Mouse (Mus musculus) G1E (cell line): ENCODE data around the gene Leap2. TPM values are rescaled to one million over a fixed set of nuclear protein-coding genes. Genes with fewer than 3 reads are reported as not detected.

ENCODE experiments used
- ATAC-seq: 2 replicates; pipeline ENCODE4 v1.8.0; 2016; ENCODE audit warnings: mild to moderate bottlenecking; ENCODE audit not compliant: insufficient number of reproducible peaks, poor library complexity, low FRiP score, severe bottlenecking; ENCODE audit errors: extremely low read depth
- DNase-seq: peaks from one replicate; pipeline ENCODE4 v3.0.0; 2012; ENCODE audit warnings: low spot score
- H3K27me3 ChIP-seq: 2 replicates; pipeline ENCODE4 v1.6.1; 2012; ENCODE audit warnings: mild to moderate bottlenecking, low read length, inconsistent platforms; ENCODE audit not compliant: insufficient read depth
- H3K36me3 ChIP-seq: replicated peaks from 2 replicates; pipeline ENCODE3; 2012; ENCODE audit warnings: mild to moderate bottlenecking, inconsistent platforms
- H3K4me1 ChIP-seq: 2 replicates; pipeline ENCODE4 v1.6.1; 2012; ENCODE audit warnings: low read depth, low read length, inconsistent platforms, mixed read lengths; ENCODE audit not compliant: insufficient read depth
- H3K4me3 ChIP-seq: 2 replicates; pipeline ENCODE4 v1.5.1; 2012; ENCODE audit warnings: low read depth, mild to moderate bottlenecking, inconsistent platforms, low read length, moderate library complexity, mixed read lengths
- H3K9me3 ChIP-seq: replicated peaks from 2 replicates; pipeline ENCODE4 v1.6.1; 2012; ENCODE audit warnings: inconsistent platforms
- CTCF ChIP-seq: IDR thresholded peaks from 2 replicates; pipeline ENCODE4 v1.5.1; 2012; ENCODE audit warnings: low read depth, low read length, inconsistent platforms, mixed read lengths
- GATA1 ChIP-seq: IDR thresholded peaks from 2 replicates; pipeline ENCODE4 v1.6.1; 2012; ENCODE audit warnings: borderline replicate concordance, low read length, inconsistent platforms, mixed read lengths
- GATA2 ChIP-seq: IDR thresholded peaks from 2 replicates; pipeline ENCODE4 v1.6.1; 2012; ENCODE audit warnings: low read depth, low read length, inconsistent platforms, borderline replicate concordance
- POLR2AphosphoS5 ChIP-seq: IDR thresholded peaks from 2 replicates; pipeline ENCODE4 v1.6.1; 2012; ENCODE audit warnings: low read depth, low read length, inconsistent platforms; ENCODE audit not compliant: insufficient replicate concordance
- TAL1 ChIP-seq: conservative IDR thresholded peaks from 2 replicates; pipeline ENCODE4 v1.6.1; 2012; ENCODE audit warnings: low read depth, low read length, inconsistent platforms, mixed read lengths
- polyA plus RNA-seq: library from polyadenylated mRNA; stranded (reverse); fragments of >175 nt; gene quantifications from 2 replicates; pipeline ENCODE4 v1.2.3, GENCODE M21; 2012
- total RNA-seq, 2 experiments: library from RNA; stranded (forward) in 1 of 2; stranded (reverse) in 1 of 2; fragments of 200-1000 nt in 1 of 2; fragments of >200 nt in 1 of 2; fragmentation: Nextera tagmentation in 1 of 2; gene quantifications; 2 replicates each; pipeline ENCODE4 v1.2.3; 2014 to 2017

The Leap2 gene
- not detected in 2 replicates for total RNA-seq (2014; fragmentation: Nextera tagmentation)
- total RNA-seq (2017): not detected in 2 replicates
- not detected in 2 replicates for polyA plus RNA-seq

- Histone ChIP-seq H3K36me3 (peaks cover 74% of the 10 kb centered on the region), H3K9me3 (no peaks in the 10 kb centered on the region), H3K4me1 (no peaks in the 10 kb centered on the region), H3K27me3 (no peaks in the 10 kb centered on the region), H3K4me3 (no peak within 1 kb of the TSS)
- TF ChIP-seq POLR2AphosphoS5 (no peak), CTCF (no peak), TAL1 (no peak), GATA2 (no peak), GATA1 (no peak)
- no peak for DNase-seq
- ATAC-seq: no peak
These were observed at the start of gene Leap2 for GRCm38 (mm10) chr11:53423036-53423435. Gene Leap2, minus strand, starts transcription at chr11:53423170.

DNA sequence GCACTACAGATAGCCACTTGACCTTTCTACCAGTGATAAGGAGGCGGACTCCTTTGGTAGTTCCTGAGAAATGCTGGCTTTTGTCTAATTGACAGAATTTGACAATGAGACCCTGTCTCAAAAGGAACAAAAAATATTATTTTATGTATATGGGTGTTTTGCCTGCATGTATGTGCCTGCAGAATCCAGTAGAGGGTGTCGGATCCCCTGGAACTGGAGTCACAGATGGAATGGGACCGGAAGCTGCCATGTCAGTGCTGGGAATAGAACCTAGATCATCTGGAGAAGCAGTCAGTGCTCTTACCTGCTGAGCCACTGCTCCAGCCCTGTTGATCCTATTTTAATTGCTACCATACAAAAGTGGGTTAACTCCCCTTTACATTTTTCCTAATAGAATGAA, 49.7 kb upstream of the Leap2 start:
- Histone ChIP-seq H3K4me3 (no peak overlapping the region), H3K9me3 (no peaks in the 10 kb centered on the region), H3K27me3 (peaks cover 44% of the 10 kb centered on the region), H3K36me3 (no peaks in the 10 kb centered on the region), H3K4me1 (peaks cover 33% of the 10 kb centered on the region)
- no peak for ATAC-seq
- no peak for DNase-seq
- TF ChIP-seq CTCF (no peak), GATA2 (no peak), TAL1 (no peak)

DNA sequence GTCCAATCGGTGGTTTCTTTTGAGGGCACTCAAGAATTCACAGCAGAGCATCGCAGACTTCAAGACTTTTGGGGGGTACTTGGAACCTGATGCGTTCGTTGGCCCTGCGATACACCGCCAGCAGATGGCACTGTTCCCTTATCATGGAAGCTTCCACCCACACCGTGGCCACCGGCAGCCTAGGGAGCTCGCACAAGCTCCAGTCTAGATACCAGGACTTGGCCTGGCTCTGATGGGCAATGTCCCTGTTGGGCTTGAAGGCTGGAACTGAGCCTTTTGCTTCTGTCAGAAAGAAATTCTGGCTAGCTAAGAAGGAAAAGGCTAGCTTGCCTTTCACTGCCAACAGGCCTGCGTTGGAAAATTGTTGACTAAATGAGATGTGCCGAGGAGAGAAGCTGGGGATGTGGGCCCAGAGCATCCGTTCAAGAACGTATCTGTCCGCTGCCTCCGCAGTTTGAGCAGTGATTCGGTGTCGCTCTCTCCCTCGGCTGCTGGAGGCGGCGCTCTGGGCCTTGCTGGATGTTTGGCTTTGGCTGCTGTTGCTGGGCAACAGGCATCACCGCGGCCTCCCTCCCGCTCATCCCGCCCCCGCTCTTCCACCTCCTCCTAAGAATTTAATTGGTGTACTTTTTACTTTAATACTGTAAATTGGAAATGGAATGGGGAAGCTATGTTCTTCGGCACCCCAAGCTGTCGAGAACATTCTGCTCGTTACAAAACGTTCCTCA, 47.2 kb upstream of the Leap2 start, which contains the start of gene Gm9837:
Gene Gm9837, minus strand, starts transcription at position 512 of the 728 bp plus-strand sequence.
- Histone ChIP-seq H3K27me3 (peaks cover 65% of the 10 kb centered on the region), H3K36me3 (no peaks in the 10 kb centered on the region), H3K9me3 (no peaks in the 10 kb centered on the region), H3K4me3 (peak within 1 kb of the TSS; percentile 46; the same call in 1 of the 2 replicates), H3K4me1 (peaks cover 43% of the 10 kb centered on the region)
- no peak for TF ChIP-seq TAL1
- TF ChIP-seq CTCF: peak; percentile 88
- ATAC-seq (no peak), DNase-seq (peak; percentile 73)

DNA sequence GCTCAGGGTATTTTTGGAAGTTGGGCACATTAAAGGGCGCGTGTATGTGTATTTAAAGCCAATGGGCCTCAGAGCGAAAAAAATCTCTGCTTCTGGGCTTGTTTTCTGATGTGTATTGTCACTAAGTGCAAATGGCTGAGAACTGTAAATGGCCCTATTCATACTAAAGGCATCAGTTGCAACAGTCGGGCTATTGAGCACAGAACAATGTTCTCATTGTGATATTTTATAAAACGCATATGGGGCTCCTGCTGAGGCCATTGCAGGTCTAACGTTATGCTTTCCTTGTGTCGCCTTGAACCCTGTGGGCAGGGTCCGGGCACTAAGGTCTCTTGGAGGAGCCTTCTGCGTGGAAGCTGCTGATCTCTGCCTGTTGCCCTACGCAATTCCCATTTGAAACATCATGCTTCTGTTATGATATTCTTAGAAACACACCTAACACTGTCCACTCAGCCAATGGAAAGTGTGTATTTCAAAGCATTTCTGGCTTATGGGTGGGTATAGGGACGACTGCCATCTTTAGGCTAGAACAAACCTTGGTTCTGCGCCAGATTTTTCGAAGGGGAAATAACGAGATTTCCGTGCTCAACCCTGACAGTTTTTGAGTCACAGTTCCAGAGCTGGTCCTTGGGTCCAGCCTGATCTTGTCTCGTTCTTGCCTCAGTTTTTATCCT, 46.5 kb upstream of the Leap2 start:
- Histone ChIP-seq H3K4me3 (no peak overlapping the region), H3K4me1 (peaks cover 43% of the 10 kb centered on the region), H3K36me3 (no peaks in the 10 kb centered on the region), H3K9me3 (no peaks in the 10 kb centered on the region), H3K27me3 (peaks cover 69% of the 10 kb centered on the region)
- no peak for TF ChIP-seq CTCF
- no peak for TF ChIP-seq GATA1
- no peak for TF ChIP-seq GATA2
- TF ChIP-seq TAL1: no peak
- TF ChIP-seq POLR2AphosphoS5: no peak
- ATAC-seq (no peak), DNase-seq (no peak)

DNA sequence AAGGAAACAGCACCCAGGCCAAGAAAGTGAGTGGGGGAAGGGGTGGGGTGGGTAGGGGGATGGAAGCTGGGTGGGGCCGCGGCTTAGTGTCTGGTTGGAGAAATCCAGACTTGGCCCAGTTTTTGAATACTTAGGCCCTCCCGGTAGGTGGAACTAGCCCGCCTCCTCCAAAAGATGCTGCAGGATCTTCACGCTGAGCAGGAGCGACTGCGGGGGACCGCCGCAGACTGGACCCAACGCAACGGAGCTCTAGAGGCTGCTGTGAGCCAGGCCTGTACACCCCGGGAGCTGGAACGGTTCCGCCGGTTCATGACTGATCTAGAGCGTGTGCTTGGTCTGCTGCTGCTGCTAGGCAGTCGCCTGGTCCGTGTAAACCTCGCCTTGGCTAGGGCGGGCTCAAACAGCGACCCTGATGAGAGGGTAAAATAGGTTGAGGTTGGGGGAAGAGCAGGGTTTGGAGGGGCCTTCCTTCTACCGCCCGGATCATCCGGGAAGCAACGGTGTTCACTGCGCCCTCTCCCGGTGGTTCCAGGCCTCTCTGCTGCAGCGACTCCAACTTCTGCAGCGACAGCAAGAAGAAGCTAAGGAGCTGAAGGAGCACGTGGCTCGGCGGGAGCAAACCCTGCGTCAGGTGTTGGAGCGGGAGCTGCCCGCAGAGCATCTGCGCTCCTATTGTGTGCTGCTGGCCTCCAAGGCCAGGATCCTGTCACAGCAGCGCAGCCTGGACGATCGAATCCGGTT, 43.4 kb upstream of the Leap2 start:
- TF ChIP-seq CTCF (peak; percentile 26; the same call in 1 of the 2 replicates), GATA1 (no peak)
- ATAC-seq: no peak
- Histone ChIP-seq H3K27me3 (peaks cover 71% of the 10 kb centered on the region), H3K4me3 (peak overlapping the region; percentile 48; the same call in 1 of the 2 replicates), H3K9me3 (peaks cover 8% of the 10 kb centered on the region), H3K36me3 (no peaks in the 10 kb centered on the region), H3K4me1 (peaks cover 44% of the 10 kb centered on the region)
- DNase-seq: no peak

- Histone ChIP-seq H3K4me1 (peaks cover 27% of the 10 kb centered on the region), H3K36me3 (no peaks in the 10 kb centered on the region), H3K27me3 (peaks cover 58% of the 10 kb centered on the region), H3K9me3 (peaks cover 8% of the 10 kb centered on the region), H3K4me3 (peak overlapping the region; percentile 17; the same call in 1 of the 2 replicates)
- TF ChIP-seq GATA2: no peak
- TF ChIP-seq POLR2AphosphoS5: no peak
- TF ChIP-seq GATA1: no peak
- DNase-seq: no peak
- no peak for ATAC-seq
These were observed 40.8 kb upstream of the Leap2 start for GRCm38 (mm10) chr11:53463551-53464424.
